Mouse (Mus musculus): ENCODE results near the gene Crxos.

The Crxos gene

GRCm38 (mm10) chr7:15921796-15922195, 39.4 kb downstream of the Crxos start:
- DNase-seq (ENCODE audit: low spot score in 2 of 2), result peak in 1 of 2 experiments; percentile 28

GRCm38 (mm10) chr7:15922220-15922773, 39.9 kb downstream of the Crxos start, which contains the start of gene Selenow:
Gene Selenow, minus strand, starts transcription at chr7:15922402.
- DNase-seq (ENCODE audit: low spot score in 2 of 2), result peak; percentile 86 to 90

- peak; percentile 46 to 56 for DNase-seq (ENCODE audit: low spot score in 2 of 2)
These were observed 47.5 kb downstream of the Crxos start for GRCm38 (mm10) chr7:15929910-15930309.

DNA sequence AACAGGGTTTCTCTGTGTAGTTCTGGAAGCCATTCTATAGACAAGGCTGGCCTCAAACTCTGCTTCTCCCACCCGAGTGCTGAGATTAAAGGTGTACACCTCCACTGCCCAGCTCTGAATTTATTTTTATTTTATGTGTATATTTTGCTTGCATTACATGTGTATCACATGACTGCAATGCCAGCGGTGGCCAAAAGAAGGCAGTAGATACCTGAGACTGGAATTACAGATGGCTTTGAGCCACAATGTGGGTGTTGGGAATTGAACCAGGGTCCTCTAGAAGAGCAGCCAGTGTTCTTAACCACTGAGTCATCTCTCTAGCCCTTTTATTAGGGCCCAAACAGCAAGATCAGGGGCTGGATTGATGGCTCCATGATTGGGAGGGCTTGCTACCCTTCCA, 48.1 kb downstream of the Crxos start:
- no peak for DNase-seq (ENCODE audit: low spot score in 2 of 2)

- DNase-seq (ENCODE audit: low spot score in 2 of 2), result no peak
These were observed 49.2 kb downstream of the Crxos start for GRCm38 (mm10) chr7:15931635-15932034.

- no peak for DNase-seq (ENCODE audit: low spot score in 2 of 2)
These were observed 51.3 kb downstream of the Crxos start for GRCm38 (mm10) chr7:15933437-15934359.

DNA sequence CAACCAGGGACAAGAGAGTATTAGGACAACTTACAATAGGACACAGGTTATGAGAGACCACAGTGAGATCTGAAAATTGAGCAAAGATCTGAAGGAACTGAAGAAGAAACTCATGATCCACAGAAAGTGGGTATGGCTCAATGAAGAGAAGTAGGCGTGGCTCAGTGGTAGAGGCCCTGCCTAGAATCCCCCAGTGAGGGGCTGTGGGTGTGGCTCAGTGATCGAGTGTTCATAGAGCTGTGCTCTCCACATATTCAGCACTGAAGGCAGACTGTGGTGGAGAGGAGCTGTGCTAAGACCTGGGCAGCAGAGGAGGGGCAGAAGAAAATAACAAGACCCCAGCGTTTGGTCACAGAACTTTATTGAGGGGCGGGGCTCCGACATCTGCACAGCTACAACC, 55.1 kb downstream of the Crxos start:
- DNase-seq (ENCODE audit: low spot score in 2 of 2), result no peak

DNA sequence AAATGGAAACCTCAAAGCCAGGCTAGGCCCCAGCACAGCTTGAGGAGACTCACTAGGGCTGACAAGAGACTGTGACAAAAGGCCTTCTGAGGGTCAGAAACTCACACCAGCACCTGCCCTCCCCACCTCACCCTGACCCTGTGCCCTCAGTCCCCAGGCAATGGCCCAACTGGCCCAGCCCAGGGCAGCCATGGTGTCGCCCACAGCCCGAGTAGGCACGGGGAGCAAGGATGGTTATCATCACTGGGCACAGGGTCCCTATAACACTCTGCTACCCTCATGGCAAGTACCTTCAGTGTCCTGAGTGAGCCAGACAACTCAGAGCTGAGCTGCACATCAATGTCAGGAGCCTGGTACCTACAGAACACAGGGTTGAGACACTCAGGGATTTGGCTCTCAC, 56.2 kb downstream of the Crxos start:
- DNase-seq (ENCODE audit: low spot score in 2 of 2), result no peak

DNA sequence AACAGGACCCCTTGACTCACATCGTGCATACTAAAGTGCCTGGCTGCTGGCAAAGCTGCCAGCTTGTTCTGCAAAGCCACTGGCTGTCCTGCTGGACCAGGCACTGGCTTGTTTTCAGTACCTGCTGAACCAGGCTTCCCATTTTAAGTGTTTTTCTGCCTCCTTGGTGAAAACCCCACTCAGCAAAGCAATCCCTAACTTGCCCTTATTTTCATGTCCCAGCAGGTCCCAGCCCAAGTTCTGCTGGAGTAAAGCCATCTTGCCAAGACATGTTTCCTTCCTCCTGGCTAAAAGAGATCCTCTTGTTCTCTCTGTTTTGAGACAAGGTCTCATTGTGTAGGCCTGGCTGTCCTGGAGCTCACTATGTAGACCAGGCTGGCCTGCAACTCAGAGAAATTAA, 61.9 kb downstream of the Crxos start:
- DNase-seq (ENCODE audit: low spot score in 2 of 2), result peak in 1 of 2 experiments; percentile 33

- no peak for DNase-seq (ENCODE audit: low spot score in 2 of 2)
These were observed 62.8 kb downstream of the Crxos start for GRCm38 (mm10) chr7:15945211-15945610.

GRCm38 (mm10) chr7:15945721-15946536, 63.5 kb downstream of the Crxos start, which contains the start of gene Nop53:
Gene Nop53, minus strand, starts transcription at chr7:15946074.
- peak; percentile 88 to 93 for DNase-seq (ENCODE audit: low spot score in 2 of 2)

DNA sequence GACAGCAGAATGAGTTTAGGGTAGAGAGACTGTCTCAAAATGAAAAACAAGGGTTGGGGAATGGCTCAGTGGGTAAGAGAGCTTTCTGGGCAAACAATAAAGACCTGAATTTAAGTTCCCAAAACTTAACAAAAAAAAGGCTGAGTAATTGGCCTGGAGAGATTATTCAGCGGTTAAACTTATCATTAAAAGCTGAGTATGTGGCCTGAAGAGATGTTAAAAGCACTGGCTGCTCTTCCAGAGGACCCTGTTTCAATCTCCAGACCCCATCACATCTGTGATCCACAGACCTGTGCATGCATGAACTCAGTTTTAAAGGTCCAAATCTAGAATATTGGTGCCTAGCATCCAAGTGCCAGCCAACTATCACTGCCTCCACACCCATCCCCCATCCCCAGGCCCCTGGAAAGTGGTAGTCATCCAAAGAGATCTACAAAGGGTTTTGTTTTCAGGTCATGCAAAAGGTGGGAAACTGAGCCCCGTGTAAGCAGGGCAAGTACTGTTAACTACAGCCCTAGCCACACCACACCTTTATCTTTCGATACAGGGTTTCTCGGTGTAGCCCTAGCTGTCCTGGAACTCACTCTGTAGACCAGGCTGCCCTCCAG, 65.3 kb downstream of the Crxos start:
- DNase-seq (ENCODE audit: low spot score in 2 of 2), result no peak

DNA sequence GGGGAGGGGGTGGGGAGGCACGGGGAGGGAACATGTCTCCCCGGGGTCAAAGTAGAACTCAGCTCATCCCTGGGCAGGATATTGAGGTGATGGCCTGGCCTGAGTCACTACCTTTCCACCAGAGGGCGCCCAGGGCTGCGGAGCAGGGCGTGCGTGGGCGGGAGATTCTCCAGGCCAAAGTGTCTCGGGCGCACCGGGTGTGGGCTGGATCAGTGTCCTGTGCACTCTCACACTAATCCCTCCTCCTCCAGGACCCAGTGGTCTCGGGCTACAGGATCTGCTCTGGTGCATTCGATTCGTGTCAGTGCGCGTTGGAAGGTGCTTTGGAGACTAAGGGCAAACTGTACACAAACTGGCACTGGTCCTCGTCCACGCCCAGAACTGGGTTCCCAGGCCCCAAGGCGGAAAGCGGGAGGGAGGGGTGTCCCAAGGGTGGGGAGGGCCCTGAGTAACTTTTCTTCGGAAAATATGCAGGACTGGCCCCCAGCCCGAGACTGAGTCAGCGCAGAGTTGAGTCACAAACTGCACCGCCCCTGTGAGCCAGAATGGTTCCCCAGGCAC, 66.0 kb downstream of the Crxos start:
- peak; percentile 83 to 90 for DNase-seq (ENCODE audit: low spot score in 2 of 2)

GRCm38 (mm10) chr7:15949216-15949790, 66.9 kb downstream of the Crxos start:
- DNase-seq (ENCODE audit: low spot score in 2 of 2), result no peak

DNA sequence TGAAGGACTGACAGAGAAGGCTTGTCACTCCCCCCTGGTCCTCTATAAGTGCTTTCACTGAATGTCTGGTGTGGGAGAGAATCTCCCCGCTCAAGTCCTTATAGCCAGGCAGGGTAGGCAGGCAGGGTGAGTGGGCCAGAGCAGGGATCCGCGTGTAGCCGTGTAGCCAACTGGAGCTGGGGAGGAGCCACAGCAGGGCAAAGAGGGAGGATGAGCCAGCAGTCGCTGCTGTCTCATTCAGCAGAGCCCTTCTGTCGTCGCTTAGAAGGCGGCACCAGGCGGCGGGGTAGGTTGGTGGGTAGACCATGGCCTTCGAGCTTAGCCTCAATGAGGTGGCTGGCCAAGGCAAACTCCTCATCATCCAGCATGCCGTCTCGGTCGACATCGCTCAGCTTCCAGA, 67.6 kb downstream of the Crxos start:
- DNase-seq (ENCODE audit: low spot score in 2 of 2), result no peak

DNA sequence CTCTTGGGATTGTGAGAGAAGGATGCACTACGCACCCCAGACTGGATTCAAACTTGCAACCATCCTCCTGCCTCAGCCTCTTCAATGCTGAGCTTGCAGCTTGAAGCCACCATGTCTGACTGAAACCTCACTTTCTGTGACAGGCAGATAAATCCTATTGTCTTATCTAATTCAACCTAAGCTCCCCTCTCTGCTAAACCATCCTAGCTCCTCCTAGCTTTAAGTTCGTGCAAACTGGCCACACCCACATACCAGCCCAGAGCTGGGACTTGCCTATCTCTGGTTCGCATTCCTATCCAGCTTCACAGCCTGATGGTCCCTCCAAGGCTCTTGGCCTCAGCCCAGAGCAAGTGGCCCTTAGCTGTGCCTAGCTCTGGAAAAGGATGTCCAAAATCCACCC, 70.0 kb downstream of the Crxos start:
- no peak for DNase-seq (ENCODE audit: low spot score in 2 of 2)

Measured in urinary bladder, adult 18-20 months (tissue).